Mouse (Mus musculus) brain, embryonic 14.5 days (tissue): ENCODE results near the gene Klhl12.

Experiments
- CTCF ChIP-seq: fragments of 200-500 bp; IDR thresholded peaks from 2 replicates; pipeline ENCODE4 v1.5.1; 2012; ENCODE audit warnings: inconsistent platforms, mild to moderate bottlenecking, moderate library complexity, borderline replicate concordance; ENCODE audit not compliant: insufficient read depth, insufficient read length; ENCODE audit errors: extremely low read depth
- POLR2A ChIP-seq: fragments of 200-500 bp; IDR thresholded peaks from 2 replicates; pipeline ENCODE4 v1.6.1; 2012; ENCODE audit warnings: mild to moderate bottlenecking, inconsistent platforms, borderline replicate concordance; ENCODE audit not compliant: poor library complexity, insufficient read depth, insufficient read length, severe bottlenecking; ENCODE audit errors: extremely low read depth

DNA sequence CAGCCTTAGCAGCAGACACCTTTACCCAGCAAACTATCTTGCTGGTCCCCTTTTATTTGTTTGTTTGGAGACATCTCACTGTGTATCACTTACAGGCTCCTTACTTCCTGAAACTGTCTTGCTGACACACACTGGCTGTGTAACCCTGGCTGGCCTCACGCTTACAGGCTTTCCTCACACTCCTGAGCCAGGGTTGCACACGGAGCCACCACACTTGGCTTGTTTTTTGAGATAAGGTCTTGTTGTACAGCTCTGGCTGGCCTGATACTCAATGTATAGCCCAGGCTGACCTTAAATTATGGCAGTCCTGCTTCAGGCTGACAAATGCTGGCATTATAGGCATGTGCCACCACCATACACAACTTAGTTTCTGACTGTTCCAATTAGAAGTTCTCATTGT, 29.3 kb downstream of the Klhl12 start:
- TF ChIP-seq POLR2A (no peak), CTCF (no peak)
